Mouse (Mus musculus) CH12.LX (cell line): Measurements from ENCODE around the gene Pqlc3.
A peak's percentile ranks its signal among the peaks of the same experiment; 100 is the strongest.

Source experiments
- CHD2 ChIP-seq: IDR thresholded peaks from 2 replicates; pipeline ENCODE4 v1.6.1; 2011; ENCODE audit warnings: low read length, improper control_type of control experiment
- CTCF ChIP-seq, 2 experiments: IDR thresholded peaks in 1 of 2; conservative IDR thresholded peaks in 1 of 2; 2 replicates each; pipeline ENCODE4 v1.5.1; 2011 to 2012; ENCODE audit warnings: low read depth in 2 of 2, low read length in 2 of 2, improper control_type of control experiment in 1 of 2, inconsistent platforms in 1 of 2, mild to moderate bottlenecking in 1 of 2, moderate library complexity in 1 of 2
- E2F4 ChIP-seq: IDR thresholded peaks from 2 replicates; pipeline ENCODE4 v1.6.1; 2011; ENCODE audit warnings: low read depth, low read length, improper control_type of control experiment; ENCODE audit not compliant: insufficient replicate concordance
- ELF1 ChIP-seq: IDR thresholded peaks from 2 replicates; pipeline ENCODE4 v1.6.1; 2014; ENCODE audit warnings: low read depth, mild to moderate bottlenecking, inconsistent platforms, low read length, improper control_type of control experiment
- EP300 ChIP-seq: IDR thresholded peaks from 2 replicates; pipeline ENCODE4 v1.6.1; 2011; ENCODE audit warnings: low read length, improper control_type of control experiment
- KAT2A ChIP-seq: IDR thresholded peaks from 2 replicates; pipeline ENCODE4 v1.6.1; 2012; ENCODE audit warnings: low read length, improper control_type of control experiment, inconsistent platforms; ENCODE audit not compliant: insufficient replicate concordance
- MAX ChIP-seq: IDR thresholded peaks from 2 replicates; pipeline ENCODE4 v1.6.1; 2011; ENCODE audit warnings: low read length, improper control_type of control experiment
- MEF2A ChIP-seq: IDR thresholded peaks from 2 replicates; pipeline ENCODE4 v1.6.1; 2014; ENCODE audit warnings: low read depth, mild to moderate bottlenecking, inconsistent platforms, low read length, improper control_type of control experiment, borderline replicate concordance
- MYC ChIP-seq: IDR thresholded peaks from 2 replicates; pipeline ENCODE4 v1.6.1; 2011; ENCODE audit warnings: low read depth, mild to moderate bottlenecking, improper control_type of control experiment, low read length
- POLR2A ChIP-seq: IDR thresholded peaks from 2 replicates; pipeline ENCODE4 v1.6.1; 2011; ENCODE audit warnings: low read depth, mild to moderate bottlenecking, improper control_type of control experiment, low read length
- TCF12 ChIP-seq: IDR thresholded peaks from 2 replicates; pipeline ENCODE4 v1.6.1; 2014; ENCODE audit warnings: low read depth, mild to moderate bottlenecking, inconsistent platforms, low read length, improper control_type of control experiment
- USF1 ChIP-seq: IDR thresholded peaks from 2 replicates; pipeline ENCODE4 v1.6.1; 2014; ENCODE audit warnings: low read depth, mild to moderate bottlenecking, inconsistent platforms, low read length, improper control_type of control experiment
- ZKSCAN1 ChIP-seq: IDR thresholded peaks from 2 replicates; pipeline ENCODE4 v1.6.1; 2012; ENCODE audit warnings: low read depth, inconsistent platforms, low read length, improper control_type of control experiment, borderline replicate concordance

GRCm38 (mm10) chr12:16996886-16997462 is 3.2 kb downstream of the Pqlc3 start:
- TF ChIP-seq ELF1 (no peak), POLR2A (0 out of 2 replicates have a peak, but pooled peaks have one; percentile 21), MAX (no peak), ZKSCAN1 (no peak), CHD2 (no peak), CTCF (conservative IDR thresholded peaks at IDR 0.05 in 1 of 2, IDR thresholded peaks at IDR 0.05 in 1 of 2; ENCODE audit: low read depth in 2 of 2, low read length in 2 of 2) (peak in 1 of 2 experiments; percentile 20; a peak in 1 of 4 replicates), USF1 (no peak), TCF12 (peak; percentile 93), MYC (0 out of 2 replicates have a peak, but pooled peaks have one; percentile 33), EP300 (peak; percentile 84), E2F4 (no peak), MEF2A (no peak; the same call in 1 of the 2 replicates), KAT2A (no peak)
